Mouse (Mus musculus) urinary bladder, postnatal 4 days (tissue): ENCODE measurements around the gene Map7d1.

Experiments
- DNase-seq, 2 experiments: peaks; one replicate each; pipeline ENCODE4 v3.0.0; 2021 to 2022; ENCODE audit warnings: low spot score in 2 of 2

Map7d1 gene

GRCm38 (mm10) chr4:126202303-126203181 lies 53.6 kb downstream of the Map7d1 start, which contains the start of gene Thrap3:
Gene Thrap3 (minus strand): TSS chr4:126202760.
- peak; percentile 99 to 100 for DNase-seq

GRCm38 (mm10) chr4:126201514-126202302 lies 54.4 kb downstream of the Map7d1 start:
- DNase-seq: peak in 1 of 2 experiments; percentile 26

GRCm38 (mm10) chr4:126200656-126201055 lies 55.5 kb downstream of the Map7d1 start:
- no peak for DNase-seq

- DNase-seq: no peak
Observed at GRCm38 (mm10) chr4:126200036-126200435, 56.1 kb downstream of the Map7d1 start.

- no peak for DNase-seq
Observed at GRCm38 (mm10) chr4:126199556-126199955, 56.6 kb downstream of the Map7d1 start.

GRCm38 (mm10) chr4:126197485-126197884 lies 58.7 kb downstream of the Map7d1 start:
- DNase-seq: no peak

- no peak for DNase-seq
Observed at GRCm38 (mm10) chr4:126194916-126195315, 61.2 kb downstream of the Map7d1 start.

- no peak for DNase-seq
Observed at GRCm38 (mm10) chr4:126194216-126194615, 61.9 kb downstream of the Map7d1 start.

- DNase-seq: no peak
Observed at GRCm38 (mm10) chr4:126190636-126191035, 65.5 kb downstream of the Map7d1 start.

GRCm38 (mm10) chr4:126187096-126187495 lies 69.0 kb downstream of the Map7d1 start:
- DNase-seq: no peak

- DNase-seq: no peak
Observed at GRCm38 (mm10) chr4:126183034-126183433, 73.1 kb downstream of the Map7d1 start.
